Mouse (Mus musculus): Measurements from ENCODE around the gene Agpat2.

- TF ChIP-seq CTCF (IDR thresholded peaks at IDR 0.05; ENCODE audit: low read depth): peak; percentile 100
- TF ChIP-seq EP300 (IDR thresholded peaks at IDR 0.05; ENCODE audit: low read depth): no peak
Observed at GRCm38 (mm10) chr2:26646643-26647293, 42.6 kb upstream of the Agpat2 start.
